Mouse (Mus musculus) kidney, postnatal 14 days (tissue): Measurements from ENCODE around the gene Gm21739.
"Not testable (repeated sequence)": the region's sequence is repeated elsewhere in the genome, so short reads cannot be mapped to it uniquely, and the experiment has no call there.

ENCODE experiments used
- DNase-seq: peaks from one replicate; pipeline ENCODE4 v3.0.0; 2022; ENCODE audit warnings: mixed read lengths

The Gm21739 gene

GRCm38 (mm10) chrY:44264344-44264743, at the start of gene Gm21739:
Gene Gm21739 (minus strand): TSS chrY:44264444.
- not testable (repeated sequence) for DNase-seq
